Mouse (Mus musculus) liver, postnatal 0 days (tissue): Measurements from ENCODE around the gene Cd80.

Source experiments
- CTCF ChIP-seq: sonication (generic); IDR thresholded peaks from 2 replicates; pipeline ENCODE4 v1.5.1; 2016; ENCODE audit warnings: antibody characterized with exemption, low read depth
- EP300 ChIP-seq: IDR thresholded peaks from 2 replicates; pipeline ENCODE4 v1.6.1; 2016; ENCODE audit warnings: antibody characterized with exemption, low read depth, mild to moderate bottlenecking

DNA sequence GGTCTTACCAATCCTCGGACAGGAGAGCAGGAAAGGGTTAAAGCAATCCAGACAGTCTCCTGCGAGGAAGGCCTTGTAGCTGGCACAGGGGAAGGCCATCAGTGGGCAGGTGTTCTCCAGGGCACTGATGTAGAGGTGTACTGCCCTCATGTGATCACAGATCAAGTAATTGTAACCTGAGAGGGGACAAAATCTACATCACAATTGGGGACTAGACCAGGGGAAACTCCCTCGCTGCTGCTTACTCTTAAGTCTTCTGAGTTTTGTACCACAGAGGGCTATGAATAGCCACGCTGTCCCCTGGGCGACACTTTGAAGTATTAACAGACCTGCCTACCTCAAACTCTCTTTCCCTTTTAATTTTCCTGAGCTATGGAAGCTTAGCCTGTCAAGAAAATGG lies 47.8 kb upstream of the Cd80 start:
- no peak for TF ChIP-seq CTCF
- no peak for TF ChIP-seq EP300
